Mouse (Mus musculus) stomach, embryonic 16.5 days (tissue): ENCODE data around the gene Ctrl. TPM values are rescaled to one million over a fixed set of nuclear protein-coding genes. Genes with fewer than 3 reads are reported as not detected.
"Not testable (repeated sequence)": the region's sequence is repeated elsewhere in the genome, so short reads cannot be mapped to it uniquely, and the experiment has no call there.

ENCODE experiments used
- ATAC-seq: fragments of 200-750 bp; cut with Nextera tagmentation; 2 replicates; pipeline ENCODE4 v1.8.0; 2017; ENCODE audit warnings: moderate number of reproducible peaks, moderate TSS enrichment; ENCODE audit not compliant: insufficient read depth, low FRiP score
- H3K27ac ChIP-seq: fragments of 300-500 bp; sonication (generic); 2 replicates; pipeline ENCODE4 v1.5.1; 2014; ENCODE audit warnings: low read length
- H3K27me3 ChIP-seq: fragments of 300-500 bp; sonication (generic); 2 replicates; pipeline ENCODE4 v1.6.1; 2014; ENCODE audit warnings: low read length, control low read depth, mixed read lengths; ENCODE audit not compliant: control insufficient read depth, insufficient read depth
- H3K36me3 ChIP-seq: fragments of 300-500 bp; sonication (generic); 2 replicates; pipeline ENCODE4 v1.6.1; 2014; ENCODE audit warnings: low read length; ENCODE audit not compliant: control insufficient read depth, insufficient read depth
- H3K4me1 ChIP-seq: fragments of 300-500 bp; sonication (generic); 2 replicates; pipeline ENCODE4 v1.6.1; 2014; ENCODE audit warnings: low read length, control low read depth, mixed read lengths; ENCODE audit not compliant: control insufficient read depth, insufficient read depth
- H3K4me2 ChIP-seq: fragments of 300-500 bp; sonication (generic); 2 replicates; pipeline ENCODE4 v1.6.1; 2014; ENCODE audit warnings: low read depth, low read length, mixed read lengths
- H3K4me3 ChIP-seq: fragments of 300-500 bp; sonication (generic); replicated peaks from 2 replicates; pipeline ENCODE4 v1.5.1; 2014; ENCODE audit warnings: mild to moderate bottlenecking, low read length
- H3K9ac ChIP-seq: fragments of 300-500 bp; sonication (generic); 2 replicates; pipeline ENCODE4 v1.6.1; 2014; ENCODE audit warnings: low read length
- H3K9me3 ChIP-seq: fragments of 300-500 bp; sonication (generic); replicated peaks from 2 replicates; pipeline ENCODE4 v1.6.1; 2016; ENCODE audit warnings: low read length, control low read depth; ENCODE audit not compliant: control insufficient read depth
- WGBS: fragments of 180-500 bp; shearing (Covaris S2); extraction: QIAGEN DNeasy Blood & Tissue Kit; methylation state at CpG from one replicate; pipeline ENCODE4 v1.1.7; 2014; 5-methylcytosine and 5-hydroxymethylcytosine counted together
- polyA plus RNA-seq: library from polyadenylated mRNA; unstranded; fragments of >200 nt; fragmentation: Nextera tagmentation; extraction: Ambion mirVana; gene quantifications from 2 replicates; pipeline ENCODE4 v1.2.1, GENCODE M21; 2015

Ctrl gene
- polyA plus RNA-seq: 3.9 and 5.9 TPM in 2 replicates

GRCm38 (mm10) chr8:105933762-105934161, at the start of gene Ctrl:
Ctrl (minus strand) TSS chr8:105933862.
- Histone ChIP-seq H3K4me1 (0 out of 2 replicates have a peak, but pooled peaks cover 6% of the 10 kb centered on the region), H3K4me3 (no peak within 1 kb of the TSS), H3K36me3 (no peaks in the 10 kb centered on the region), H3K27me3 (no peaks in the 10 kb centered on the region), H3K27ac (no peak within 1 kb of the TSS), H3K4me2 (no peak within 1 kb of the TSS), H3K9ac (no peak within 1 kb of the TSS), H3K9me3 (no peaks in the 10 kb centered on the region)
- WGBS: 86% methylated on average over 2 of the region's 2 CpGs
- ATAC-seq: no peak

GRCm38 (mm10) chr8:105983406-105983805, 49.7 kb upstream of the Ctrl start:
- not testable (repeated sequence) for H3K9ac ChIP-seq, H3K36me3 ChIP-seq, H3K27ac ChIP-seq, H3K4me3 ChIP-seq, ATAC-seq, H3K4me1 ChIP-seq, H3K9me3 ChIP-seq, H3K4me2 ChIP-seq, H3K27me3 ChIP-seq
- WGBS: 81% methylated on average over 11 of the region's 11 CpGs

- no peaks in the 10 kb centered on the region for H3K27me3 ChIP-seq
- no peaks in the 10 kb centered on the region for H3K4me1 ChIP-seq
- H3K4me2 ChIP-seq: no peak overlapping the region
- WGBS: 93% methylated on average over 1 of the region's 1 CpGs
- no peak overlapping the region for H3K4me3 ChIP-seq
- ATAC-seq: no peak
- no peaks in the 10 kb centered on the region for H3K36me3 ChIP-seq
- no peaks in the 10 kb centered on the region for H3K9me3 ChIP-seq
- H3K27ac ChIP-seq: no peak overlapping the region
- H3K9ac ChIP-seq: no peak overlapping the region
Measured at GRCm38 (mm10) chr8:105981146-105981545, 47.5 kb upstream of the Ctrl start.

- Histone ChIP-seq H3K4me3 (no peak within 1 kb of the TSS), H3K27me3 (no peaks in the 10 kb centered on the region), H3K4me1 (no peaks in the 10 kb centered on the region), H3K9me3 (no peaks in the 10 kb centered on the region), H3K9ac (no peak within 1 kb of the TSS), H3K27ac (no peak within 1 kb of the TSS), H3K36me3 (no peaks in the 10 kb centered on the region), H3K4me2 (no peak within 1 kb of the TSS)
- no peak for ATAC-seq
- WGBS: 88% methylated on average over 15 of the region's 15 CpGs
Measured at GRCm38 (mm10) chr8:105979325-105979724, 45.7 kb upstream of the Ctrl start, which contains the start of gene Dpep3. Dpep3 (minus strand) TSS chr8:105979429.

GRCm38 (mm10) chr8:105975363-105975762, 41.7 kb upstream of the Ctrl start:
- Histone ChIP-seq H3K9me3 (no peaks in the 10 kb centered on the region), H3K4me3 (no peak overlapping the region), H3K36me3 (no peaks in the 10 kb centered on the region), H3K27me3 (no peaks in the 10 kb centered on the region), H3K27ac (no peak overlapping the region), H3K4me2 (no peak overlapping the region), H3K9ac (no peak overlapping the region), H3K4me1 (no peaks in the 10 kb centered on the region)
- 68% methylated on average over 7 of the region's 7 CpGs for WGBS
- ATAC-seq: no peak

GRCm38 (mm10) chr8:105971019-105971720, 37.5 kb upstream of the Ctrl start:
- no peaks in the 10 kb centered on the region for H3K27me3 ChIP-seq
- peaks cover 11% of the 10 kb centered on the region; the same call in 1 of the 2 replicates for H3K4me1 ChIP-seq
- H3K9ac ChIP-seq: no peak overlapping the region
- 79% methylated on average over 8 of the region's 8 CpGs for WGBS
- no peak overlapping the region for H3K4me3 ChIP-seq
- H3K36me3 ChIP-seq: no peaks in the 10 kb centered on the region
- no peak for ATAC-seq
- H3K9me3 ChIP-seq: no peaks in the 10 kb centered on the region
- H3K4me2 ChIP-seq: no peak overlapping the region
- no peak overlapping the region for H3K27ac ChIP-seq

- no peak overlapping the region for H3K4me2 ChIP-seq
- no peaks in the 10 kb centered on the region for H3K36me3 ChIP-seq
- H3K4me3 ChIP-seq: no peak overlapping the region
- peaks cover 19% of the 10 kb centered on the region for H3K4me1 ChIP-seq
- no peaks in the 10 kb centered on the region for H3K9me3 ChIP-seq
- ATAC-seq: no peak
- H3K27ac ChIP-seq: no peak overlapping the region
- H3K9ac ChIP-seq: no peak overlapping the region
- H3K27me3 ChIP-seq: no peaks in the 10 kb centered on the region
- WGBS: 71% methylated on average over 1 of the region's 1 CpGs
Measured at GRCm38 (mm10) chr8:105969367-105969766, 35.7 kb upstream of the Ctrl start.

GRCm38 (mm10) chr8:105966692-105967311, 33.1 kb upstream of the Ctrl start:
- Histone ChIP-seq H3K27me3 (no peaks in the 10 kb centered on the region), H3K9ac (peak overlapping the region; percentile 24; the same call in 1 of the 2 replicates), H3K4me1 (peaks cover 25% of the 10 kb centered on the region), H3K36me3 (no peaks in the 10 kb centered on the region), H3K4me3 (peak overlapping the region; percentile 85), H3K4me2 (peak overlapping the region; percentile 70), H3K27ac (peak overlapping the region; percentile 57), H3K9me3 (no peaks in the 10 kb centered on the region)
- ATAC-seq: peak; percentile 57
- 11% methylated on average over 19 of the region's 19 CpGs for WGBS

- under 1% methylated on average over 46 of the region's 47 CpGs for WGBS
- ATAC-seq: peak; percentile 94
- no peaks in the 10 kb centered on the region for H3K27me3 ChIP-seq
Measured at GRCm38 (mm10) chr8:105965905-105966341, 32.3 kb upstream of the Ctrl start, which contains the start of gene Slc12a4. Slc12a4 (minus strand) TSS chr8:105966097.

More at GRCm38 (mm10) chr8:105965905-105966341, 32.3 kb upstream of the Ctrl start, which contains the start of gene Slc12a4:
- peak within 1 kb of the TSS; percentile 96 for H3K27ac ChIP-seq
- no peaks in the 10 kb centered on the region for H3K9me3 ChIP-seq
- peak within 1 kb of the TSS; percentile 91 for H3K9ac ChIP-seq
- H3K4me2 ChIP-seq: peak within 1 kb of the TSS; percentile 70
- H3K36me3 ChIP-seq: no peaks in the 10 kb centered on the region
- peak within 1 kb of the TSS; percentile 85 for H3K4me3 ChIP-seq
- H3K4me1 ChIP-seq: peaks cover 25% of the 10 kb centered on the region
